Mouse (Mus musculus) ES-E14 (cell line): ENCODE results near the gene Pappa.

Experiments
- CHD2 ChIP-seq: IDR thresholded peaks from 2 replicates; pipeline ENCODE4 v1.6.1; 2014; ENCODE audit warnings: mild to moderate bottlenecking, low read depth, low read length, inconsistent platforms
- HCFC1 ChIP-seq: IDR thresholded peaks from 2 replicates; pipeline ENCODE4 v1.6.1; 2012; ENCODE audit warnings: low read length, inconsistent platforms, borderline replicate concordance; ENCODE audit not compliant: insufficient read depth
- MAFK ChIP-seq: IDR thresholded peaks from 2 replicates; pipeline ENCODE4 v1.6.1; 2014; ENCODE audit warnings: mild to moderate bottlenecking, low read depth, low read length, inconsistent platforms; ENCODE audit not compliant: insufficient read depth

GRCm38 (mm10) chr4:65203666-65204065 is 79.7 kb downstream of the Pappa start:
- no peak for TF ChIP-seq MAFK
- no peak for TF ChIP-seq HCFC1
- no peak for TF ChIP-seq CHD2
